Mouse (Mus musculus): ENCODE results near the gene Miga2. TPM values are rescaled to one million over a fixed set of nuclear protein-coding genes. Genes with fewer than 3 reads are reported as not detected.
A peak's percentile ranks its signal among the peaks of the same experiment; 100 is the strongest.
"Not testable (repeated sequence)": the region's sequence is repeated elsewhere in the genome, so short reads cannot be mapped to it uniquely, and the experiment has no call there.

Gene Miga2
- polyA plus RNA-seq, 1 experiment, result 46.8 TPM

- Histone ChIP-seq H3K4me3 (ENCODE audit: insufficient read depth, low read depth, low read length) (peak overlapping the region; percentile 70), H3K27me3 (replicated peaks; ENCODE audit: control insufficient read depth, insufficient read depth, low read length) (no peaks in the 10 kb centered on the region), H3K4me1 (ENCODE audit: control insufficient read depth, insufficient read depth, low read length) (peaks cover 18% of the 10 kb centered on the region; the same call in 1 of the 2 replicates), H3K36me3 (ENCODE audit: control insufficient read depth, insufficient read depth, low read length) (no peaks in the 10 kb centered on the region), H3K27ac (ENCODE audit: insufficient read depth, low read depth, low read length) (peak overlapping the region; percentile 99)
- no peak for DNase-seq
- TF ChIP-seq POLR2A (IDR thresholded peaks at IDR 0.05; ENCODE audit: low read depth, low read length) (no peak), CTCF (conservative IDR thresholded peaks at IDR 0.05; ENCODE audit: insufficient read depth, insufficient read length, low read depth, low read length) (no peak)
- WGBS, result 54% methylated on average over 5 of the region's 5 CpGs
Measured at GRCm38 (mm10) chr2:30414681-30415080, 50.6 kb downstream of the Miga2 start.

GRCm38 (mm10) chr2:30415157-30415935 is 51.3 kb downstream of the Miga2 start, which contains the start of gene Crat:
Crat (minus strand) TSS chr2:30415813.
- no peaks in the 10 kb centered on the region for H3K36me3 ChIP-seq (ENCODE audit: control insufficient read depth, insufficient read depth, low read length)
- H3K4me3 ChIP-seq (ENCODE audit: insufficient read depth, low read depth, low read length), result peak within 1 kb of the TSS; percentile 70
- peaks cover 18% of the 10 kb centered on the region; the same call in 1 of the 2 replicates for H3K4me1 ChIP-seq (ENCODE audit: control insufficient read depth, insufficient read depth, low read length)
- WGBS, result under 1% methylated on average over 58 of the region's 58 CpGs
- no peaks in the 10 kb centered on the region for H3K27me3 ChIP-seq (replicated peaks; ENCODE audit: control insufficient read depth, insufficient read depth, low read length)
- peak within 1 kb of the TSS; percentile 99 for H3K27ac ChIP-seq (ENCODE audit: insufficient read depth, low read depth, low read length)
- peak; percentile 98 for DNase-seq
- TF ChIP-seq POLR2A (IDR thresholded peaks at IDR 0.05; ENCODE audit: low read depth, low read length), result peak; percentile 90
- no peak for TF ChIP-seq CTCF (conservative IDR thresholded peaks at IDR 0.05; ENCODE audit: insufficient read depth, insufficient read length, low read depth, low read length)

- Histone ChIP-seq H3K36me3 (ENCODE audit: control insufficient read depth, insufficient read depth, low read length) (no peaks in the 10 kb centered on the region), H3K27ac (ENCODE audit: insufficient read depth, low read depth, low read length) (peak within 1 kb of the TSS; percentile 99), H3K27me3 (replicated peaks; ENCODE audit: control insufficient read depth, insufficient read depth, low read length) (no peaks in the 10 kb centered on the region), H3K4me3 (ENCODE audit: insufficient read depth, low read depth, low read length) (peak within 1 kb of the TSS; percentile 70), H3K4me1 (ENCODE audit: control insufficient read depth, insufficient read depth, low read length) (peaks cover 18% of the 10 kb centered on the region)
- DNase-seq, result peak; percentile 94
- no peak for TF ChIP-seq CTCF (conservative IDR thresholded peaks at IDR 0.05; ENCODE audit: insufficient read depth, insufficient read length, low read depth, low read length)
- peak; percentile 90 for TF ChIP-seq POLR2A (IDR thresholded peaks at IDR 0.05; ENCODE audit: low read depth, low read length)
- under 1% methylated on average over 67 of the region's 67 CpGs for WGBS
Measured at GRCm38 (mm10) chr2:30415936-30416648, 52.1 kb downstream of the Miga2 start, which contains the start of gene Ptpa. Ptpa (plus strand) TSS chr2:30416039.

GRCm38 (mm10) chr2:30416649-30416965 is 52.6 kb downstream of the Miga2 start:
- 1% methylated on average over 7 of the region's 7 CpGs for WGBS
- DNase-seq, result no peak

GRCm38 (mm10) chr2:30417154-30417553 is 53.1 kb downstream of the Miga2 start:
- DNase-seq; H3K27ac ChIP-seq (ENCODE audit: insufficient read depth, low read depth, low read length); H3K36me3 ChIP-seq (ENCODE audit: control insufficient read depth, insufficient read depth, low read length); H3K4me3 ChIP-seq (ENCODE audit: insufficient read depth, low read depth, low read length); H3K27me3 ChIP-seq (replicated peaks; ENCODE audit: control insufficient read depth, insufficient read depth, low read length): not testable (repeated sequence)
- WGBS, result 69% methylated on average over 6 of the region's 6 CpGs
- H3K4me1 ChIP-seq (ENCODE audit: control insufficient read depth, insufficient read depth, low read length), result peaks cover 24% of the 10 kb centered on the region

More at GRCm38 (mm10) chr2:30416649-30416965, 52.6 kb downstream of the Miga2 start:
- H3K27ac ChIP-seq (ENCODE audit: insufficient read depth, low read depth, low read length), result peak overlapping the region; percentile 99
- H3K4me3 ChIP-seq (ENCODE audit: insufficient read depth, low read depth, low read length), result peak overlapping the region; percentile 70
- peaks cover 22% of the 10 kb centered on the region for H3K4me1 ChIP-seq (ENCODE audit: control insufficient read depth, insufficient read depth, low read length)
- TF ChIP-seq POLR2A (IDR thresholded peaks at IDR 0.05; ENCODE audit: low read depth, low read length) (no peak), CTCF (conservative IDR thresholded peaks at IDR 0.05; ENCODE audit: insufficient read depth, insufficient read length, low read depth, low read length) (no peak)
- no peaks in the 10 kb centered on the region for H3K36me3 ChIP-seq (ENCODE audit: control insufficient read depth, insufficient read depth, low read length)
- H3K27me3 ChIP-seq (replicated peaks; ENCODE audit: control insufficient read depth, insufficient read depth, low read length), result no peaks in the 10 kb centered on the region

- Histone ChIP-seq H3K4me3 (ENCODE audit: insufficient read depth, low read depth, low read length) (no peak overlapping the region), H3K36me3 (ENCODE audit: control insufficient read depth, insufficient read depth, low read length) (no peaks in the 10 kb centered on the region), H3K27ac (ENCODE audit: insufficient read depth, low read depth, low read length) (peak overlapping the region; percentile 8; the same call in 1 of the 2 replicates), H3K27me3 (replicated peaks; ENCODE audit: control insufficient read depth, insufficient read depth, low read length) (no peaks in the 10 kb centered on the region), H3K4me1 (ENCODE audit: control insufficient read depth, insufficient read depth, low read length) (peaks cover 24% of the 10 kb centered on the region)
- 28% methylated on average over 5 of the region's 5 CpGs for WGBS
- no peak for DNase-seq
- no peak for TF ChIP-seq POLR2A (IDR thresholded peaks at IDR 0.05; ENCODE audit: low read depth, low read length)
- TF ChIP-seq CTCF (conservative IDR thresholded peaks at IDR 0.05; ENCODE audit: insufficient read depth, insufficient read length, low read depth, low read length), result no peak
Measured at GRCm38 (mm10) chr2:30417595-30418165, 53.6 kb downstream of the Miga2 start.

GRCm38 (mm10) chr2:30418259-30418658 is 54.2 kb downstream of the Miga2 start:
- no peak overlapping the region for H3K4me3 ChIP-seq (ENCODE audit: insufficient read depth, low read depth, low read length)
- no peak for DNase-seq
- 58% methylated on average over 6 of the region's 6 CpGs for WGBS
- TF ChIP-seq POLR2A (IDR thresholded peaks at IDR 0.05; ENCODE audit: low read depth, low read length), result no peak
- TF ChIP-seq CTCF (conservative IDR thresholded peaks at IDR 0.05; ENCODE audit: insufficient read depth, insufficient read length, low read depth, low read length), result no peak
- H3K27me3 ChIP-seq (replicated peaks; ENCODE audit: control insufficient read depth, insufficient read depth, low read length), result no peaks in the 10 kb centered on the region
- H3K4me1 ChIP-seq (ENCODE audit: control insufficient read depth, insufficient read depth, low read length), result peaks cover 24% of the 10 kb centered on the region
- no peaks in the 10 kb centered on the region; the same call in 1 of the 2 replicates for H3K36me3 ChIP-seq (ENCODE audit: control insufficient read depth, insufficient read depth, low read length)
- H3K27ac ChIP-seq (ENCODE audit: insufficient read depth, low read depth, low read length), result peak overlapping the region; percentile 8

All from kidney, adult 2 months (tissue).